Mouse (Mus musculus) neural tube, embryonic 11.5 days (tissue): ENCODE results near the gene Galp. TPM values are rescaled to one million over a fixed set of nuclear protein-coding genes. Genes with fewer than 3 reads are reported as not detected.

ENCODE experiments used
- polyA plus RNA-seq: library from polyadenylated mRNA; unstranded; fragments of >200 nt; fragmentation: Nextera tagmentation; extraction: Ambion mirVana; gene quantifications from 2 replicates; pipeline ENCODE4 v1.2.1, GENCODE M21; 2014

Gene Galp
- polyA plus RNA-seq, 1 experiment from 2014 or later = not detected

Other genes starting within 250 kb of the Galp start
- gene Vmn1r65, start 186.1 kb upstream of the Galp start, polyA plus RNA-seq = not detected in 2 replicates
- gene Nlrp4c, start 151.9 kb upstream of the Galp start, polyA plus RNA-seq = not detected in 2 replicates
- 12.5 and 12.9 TPM in 2 replicates for gene Zfp787, start 41.1 kb upstream of the Galp start, polyA plus RNA-seq
- gene Zfp444, start 24.9 kb upstream of the Galp start, polyA plus RNA-seq = 71.2 and 71.5 TPM in 2 replicates
- gene Zscan5b, start 25.2 kb downstream of the Galp start, polyA plus RNA-seq = not detected in 2 replicates
- gene Epp13, start 55.6 kb downstream of the Galp start, polyA plus RNA-seq = not detected in 2 replicates
- 11.0 and 14.0 TPM in 2 replicates for gene Zfp667, start 89.5 kb downstream of the Galp start, polyA plus RNA-seq
- 8.2 and 9.4 TPM in 2 replicates for gene Zfp583, start 134.2 kb downstream of the Galp start, polyA plus RNA-seq
- 2.7 and 3.3 TPM in 2 replicates for gene Gm3854, start 146.7 kb downstream of the Galp start, polyA plus RNA-seq
- gene Zfp78, start 166.2 kb downstream of the Galp start, polyA plus RNA-seq = 3.0 and 3.3 TPM in 2 replicates
- 14.4 and 14.9 TPM in 2 replicates for gene Zfp28, start 186.2 kb downstream of the Galp start, polyA plus RNA-seq
- gene Smim17, start 201.6 kb downstream of the Galp start, polyA plus RNA-seq = 0.07 and 0.33 TPM in 2 replicates
- gene Gm20715, start 213.2 kb downstream of the Galp start, polyA plus RNA-seq = not detected in 2 replicates
- not detected in 2 replicates for gene Olfr1344, start 241.6 kb downstream of the Galp start, polyA plus RNA-seq